Mouse (Mus musculus) midbrain, postnatal 0 days (tissue): ENCODE measurements at regions not wholly inside any gene's neighbourhood (a gene's known extent, or its start where the extent isn't known, plus 50 kb on each side); places are given as distances from the start of the nearest gene placed in this dataset.

Experiments
- ATAC-seq: fragments of 200-750 bp; cut with Nextera tagmentation; 2 replicates; pipeline ENCODE4 v1.8.0; 2017; ENCODE audit warnings: moderate number of reproducible peaks, mild to moderate bottlenecking, moderate TSS enrichment, moderate library complexity; ENCODE audit not compliant: low FRiP score
- DNase-seq: peaks from one replicate; pipeline ENCODE4 v3.0.0-alpha.2; 2015; ENCODE audit warnings: low spot score
- H3K27ac ChIP-seq: fragments of 300-500 bp; sonication (generic); 2 replicates; pipeline ENCODE4 v1.5.1; 2014; ENCODE audit warnings: low read depth, mild to moderate bottlenecking, low read length, mixed read lengths
- H3K27me3 ChIP-seq: fragments of 300-500 bp; sonication (generic); 2 replicates; pipeline ENCODE4 v1.6.1; 2014; ENCODE audit warnings: low read length, control low read depth, mixed read lengths; ENCODE audit not compliant: insufficient read depth
- H3K36me3 ChIP-seq: fragments of 300-500 bp; sonication (generic); 2 replicates; pipeline ENCODE4 v1.6.1; 2014; ENCODE audit warnings: low read length, control low read depth, mixed read lengths; ENCODE audit not compliant: insufficient read depth
- H3K4me1 ChIP-seq: fragments of 300-500 bp; sonication (generic); 2 replicates; pipeline ENCODE4 v1.6.1; 2014; ENCODE audit warnings: mild to moderate bottlenecking, control low read depth, antibody characterized with exemption, low read length, mixed read lengths; ENCODE audit not compliant: insufficient read depth
- H3K4me2 ChIP-seq: fragments of 300-500 bp; sonication (generic); 2 replicates; pipeline ENCODE4 v1.6.1; 2014; ENCODE audit warnings: low read depth, mild to moderate bottlenecking, low read length, mixed read lengths; ENCODE audit not compliant: poor library complexity, severe bottlenecking
- H3K4me3 ChIP-seq: fragments of 300-500 bp; sonication (generic); 2 replicates; pipeline ENCODE4 v1.5.1; 2014; ENCODE audit warnings: low read depth, mild to moderate bottlenecking, low read length, moderate library complexity
- H3K9ac ChIP-seq: fragments of 300-500 bp; sonication (generic); replicated peaks from 2 replicates; pipeline ENCODE4 v1.6.1; 2014; ENCODE audit warnings: mild to moderate bottlenecking, low read length, moderate library complexity, mixed read lengths; ENCODE audit not compliant: poor library complexity, severe bottlenecking
- H3K9me3 ChIP-seq: fragments of 300-500 bp; sonication (generic); 2 replicates; pipeline ENCODE4 v1.6.1; 2016; ENCODE audit warnings: low read length, control low read depth
- CTCF ChIP-seq: IDR thresholded peaks from 2 replicates; pipeline ENCODE4 v1.5.1; 2016; ENCODE audit warnings: antibody characterized with exemption, mild to moderate bottlenecking
- WGBS: fragments of 180-500 bp; shearing (Covaris S2); extraction: QIAGEN DNeasy Blood & Tissue Kit; methylation state at CpG from one replicate; pipeline ENCODE4 v1.1.7; 2014; 5-methylcytosine and 5-hydroxymethylcytosine counted together

- no peak overlapping the region for H3K4me3 ChIP-seq
- no peak overlapping the region for H3K4me2 ChIP-seq
- H3K36me3 ChIP-seq, result no peaks in the 10 kb centered on the region
- ATAC-seq (no peak), DNase-seq (no peak)
- H3K27ac ChIP-seq, result no peak overlapping the region
- no peak for TF ChIP-seq CTCF
- H3K27me3 ChIP-seq, result no peaks in the 10 kb centered on the region
- H3K9me3 ChIP-seq, result no peaks in the 10 kb centered on the region
- WGBS, result 59% methylated on average over 5 of the region's 5 CpGs
- H3K9ac ChIP-seq, result no peak overlapping the region
- H3K4me1 ChIP-seq, result 0 out of 2 replicates have a peak, but pooled peaks cover 3% of the 10 kb centered on the region
Measured at GRCm38 (mm10) chr8:127827826-127828225, 530.6 kb upstream of the Nrp1 start.

DNA sequence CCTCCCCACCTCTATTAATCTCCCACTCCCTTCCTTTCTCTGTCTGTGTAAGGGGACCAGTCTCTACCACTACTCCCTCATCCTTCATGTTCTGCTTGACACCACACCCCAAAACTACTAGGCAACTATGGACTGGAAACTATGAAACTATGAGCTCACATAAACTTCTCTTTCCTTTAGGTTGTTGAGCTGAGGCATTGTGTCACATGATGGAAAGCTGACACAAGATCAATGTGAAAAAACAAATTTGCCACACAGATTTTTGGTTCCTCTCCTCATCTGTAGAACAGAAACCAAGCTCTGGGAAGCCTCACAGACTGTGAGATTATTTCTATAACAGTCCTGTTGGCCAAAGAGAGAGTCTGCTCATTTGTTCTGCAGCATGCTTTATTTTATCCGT, 528.7 kb upstream of the Nrp1 start:
- no peak for DNase-seq
- TF ChIP-seq CTCF, result no peak
- Histone ChIP-seq H3K9me3 (no peaks in the 10 kb centered on the region), H3K27me3 (no peaks in the 10 kb centered on the region), H3K36me3 (no peaks in the 10 kb centered on the region), H3K27ac (no peak overlapping the region), H3K4me2 (no peak overlapping the region), H3K4me3 (no peak overlapping the region), H3K9ac (no peak overlapping the region), H3K4me1 (0 out of 2 replicates have a peak, but pooled peaks cover 3% of the 10 kb centered on the region)
- 86% methylated on average over 1 of the region's 1 CpGs for WGBS
- no peak for ATAC-seq

DNA sequence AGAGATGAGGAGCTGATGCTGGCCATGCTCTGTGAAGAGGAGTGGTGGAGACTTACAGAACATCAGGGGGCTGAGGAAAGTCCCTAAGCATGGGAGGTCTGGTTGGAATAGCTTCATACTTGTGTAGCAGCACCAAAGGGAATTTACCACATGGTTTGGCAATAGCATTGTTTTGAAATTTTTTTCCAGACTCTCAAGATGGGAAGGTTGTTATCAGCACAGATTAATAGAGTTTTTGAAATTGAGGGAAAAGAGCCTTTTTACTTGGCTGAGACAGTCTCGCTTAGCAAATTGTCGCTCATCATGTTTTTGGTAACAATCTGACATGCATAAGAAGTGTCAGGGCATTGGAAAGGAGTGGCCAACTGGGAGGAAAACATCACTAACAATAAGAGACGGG, 524.4 kb upstream of the Nrp1 start:
- Histone ChIP-seq H3K9ac (no peak overlapping the region), H3K27ac (no peak overlapping the region), H3K9me3 (no peaks in the 10 kb centered on the region), H3K27me3 (no peaks in the 10 kb centered on the region), H3K4me1 (no peaks in the 10 kb centered on the region), H3K4me2 (no peak overlapping the region), H3K4me3 (no peak overlapping the region), H3K36me3 (no peaks in the 10 kb centered on the region)
- no peak for DNase-seq
- TF ChIP-seq CTCF, result no peak
- 63% methylated on average over 3 of the region's 3 CpGs for WGBS
- ATAC-seq, result no peak

DNA sequence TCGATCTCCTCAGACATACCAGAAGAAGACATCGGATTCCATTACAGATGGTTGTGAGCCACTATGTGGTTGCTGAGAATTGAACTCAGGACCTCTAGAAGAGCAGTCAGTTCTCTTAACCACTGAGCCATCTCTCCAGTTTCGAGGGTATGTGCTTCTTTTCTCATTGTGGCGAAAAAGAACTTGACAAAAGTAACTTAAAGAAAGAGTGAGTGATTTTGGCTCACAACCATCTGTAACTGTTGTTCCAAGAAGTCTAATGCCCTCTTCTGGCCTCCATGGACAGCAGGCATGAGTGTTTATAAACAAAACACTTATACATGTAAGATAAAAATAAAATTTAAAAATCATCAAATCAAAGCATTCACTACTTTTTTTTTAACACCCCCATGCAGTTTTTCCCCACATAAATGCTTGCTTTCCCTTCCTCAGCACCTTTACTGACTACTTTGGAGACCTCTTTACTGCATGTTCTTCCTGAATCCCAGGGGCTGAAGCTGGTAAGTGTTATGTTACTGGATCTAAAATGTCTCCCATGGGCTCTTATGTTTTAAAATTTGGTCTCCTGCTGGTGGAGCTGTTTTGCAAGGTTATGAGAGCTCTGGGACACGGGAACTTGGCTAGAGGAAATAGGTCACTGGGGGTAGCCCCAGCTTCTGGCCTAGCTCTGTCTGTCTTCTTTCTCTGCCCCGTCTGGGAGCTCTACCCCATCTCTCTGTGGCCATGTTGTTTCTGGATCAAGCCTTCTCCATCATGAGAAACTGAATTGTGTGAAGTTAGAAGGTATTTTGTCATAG, 521.8 kb upstream of the Nrp1 start:
- no peaks in the 10 kb centered on the region for H3K36me3 ChIP-seq
- H3K4me1 ChIP-seq, result no peaks in the 10 kb centered on the region
- H3K27me3 ChIP-seq, result no peaks in the 10 kb centered on the region
- no peak overlapping the region for H3K4me2 ChIP-seq
- no peak overlapping the region for H3K27ac ChIP-seq
- no peak overlapping the region for H3K4me3 ChIP-seq
- 81% methylated on average over 6 of the region's 6 CpGs for WGBS
- TF ChIP-seq CTCF, result no peak
- ATAC-seq (no peak), DNase-seq (no peak)
- H3K9me3 ChIP-seq, result no peaks in the 10 kb centered on the region
- no peak overlapping the region for H3K9ac ChIP-seq

GRCm38 (mm10) chr8:127838311-127838710, 520.1 kb upstream of the Nrp1 start:
- H3K27ac ChIP-seq, result no peak overlapping the region
- no peak overlapping the region for H3K4me3 ChIP-seq
- no peaks in the 10 kb centered on the region for H3K4me1 ChIP-seq
- ATAC-seq, result no peak
- no peak for TF ChIP-seq CTCF
- H3K36me3 ChIP-seq, result no peaks in the 10 kb centered on the region
- H3K9me3 ChIP-seq, result no peaks in the 10 kb centered on the region
- no peak overlapping the region for H3K9ac ChIP-seq
- H3K27me3 ChIP-seq, result no peaks in the 10 kb centered on the region
- no peak overlapping the region for H3K4me2 ChIP-seq
- DNase-seq, result no peak

DNA sequence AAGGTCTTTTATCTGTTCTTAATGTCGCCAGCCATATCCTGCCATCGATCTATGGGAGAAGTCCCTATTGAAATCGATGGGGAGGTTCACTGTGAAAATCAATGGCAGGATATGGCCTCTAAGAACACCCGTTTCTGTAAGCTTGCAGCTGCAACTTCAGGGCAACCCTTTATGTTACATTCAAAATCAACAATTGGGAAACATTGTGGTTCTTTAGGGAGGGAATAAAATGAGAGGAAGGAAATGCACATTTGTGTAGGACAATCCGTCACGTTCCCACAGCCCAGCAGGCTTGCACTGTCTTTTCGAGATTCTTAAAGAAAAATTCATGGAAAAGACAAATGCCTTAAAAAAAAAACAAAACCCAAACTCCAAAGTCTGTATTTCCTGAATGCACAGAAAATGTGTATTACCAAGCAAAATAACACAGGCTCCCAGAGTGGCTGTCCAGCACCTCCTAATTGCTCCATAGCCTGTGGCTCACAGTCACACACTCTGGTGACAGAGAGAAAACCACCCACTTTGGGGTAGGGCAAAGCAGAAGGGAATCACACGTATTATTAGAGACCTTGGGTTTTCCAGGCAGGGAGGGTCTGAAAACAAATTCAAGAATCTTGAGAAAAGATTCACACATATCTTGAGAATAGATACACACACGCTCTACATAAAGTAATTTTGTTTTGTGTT, 510.9 kb upstream of the Nrp1 start:
- H3K27me3 ChIP-seq, result no peaks in the 10 kb centered on the region
- no peaks in the 10 kb centered on the region for H3K9me3 ChIP-seq
- no peak overlapping the region for H3K4me2 ChIP-seq
- no peak for TF ChIP-seq CTCF
- H3K9ac ChIP-seq, result no peak overlapping the region
- H3K4me1 ChIP-seq, result no peaks in the 10 kb centered on the region
- no peak overlapping the region for H3K4me3 ChIP-seq
- H3K36me3 ChIP-seq, result no peaks in the 10 kb centered on the region
- no peak overlapping the region for H3K27ac ChIP-seq
- WGBS, result 84% methylated on average over 9 of the region's 9 CpGs
- ATAC-seq (no peak), DNase-seq (no peak)
